Mouse (Mus musculus) left cerebral cortex, postnatal 4 days (tissue): ENCODE measurements around the gene Dlgap3. TPM values are rescaled to one million over a fixed set of nuclear protein-coding genes. Genes with fewer than 3 reads are reported as not detected.

Source experiments
- DNase-seq: peaks from one replicate; pipeline ENCODE4 v3.0.0-alpha.2; 2022
- intact Hi-C: fragments of 180-260 bp; cut with DNase I; formaldehyde crosslinking; loops from one replicate; pipeline ENCODE4 v1.15.1; 2025
- total RNA-seq, 2 experiments: library from RNA; stranded (reverse); gene quantifications; 2 replicates each; pipeline ENCODE4 v1.2.3; 2021

Dlgap3 gene
- total RNA-seq, 2 experiments from 2014 or later = 111 to 125 TPM

DNA sequence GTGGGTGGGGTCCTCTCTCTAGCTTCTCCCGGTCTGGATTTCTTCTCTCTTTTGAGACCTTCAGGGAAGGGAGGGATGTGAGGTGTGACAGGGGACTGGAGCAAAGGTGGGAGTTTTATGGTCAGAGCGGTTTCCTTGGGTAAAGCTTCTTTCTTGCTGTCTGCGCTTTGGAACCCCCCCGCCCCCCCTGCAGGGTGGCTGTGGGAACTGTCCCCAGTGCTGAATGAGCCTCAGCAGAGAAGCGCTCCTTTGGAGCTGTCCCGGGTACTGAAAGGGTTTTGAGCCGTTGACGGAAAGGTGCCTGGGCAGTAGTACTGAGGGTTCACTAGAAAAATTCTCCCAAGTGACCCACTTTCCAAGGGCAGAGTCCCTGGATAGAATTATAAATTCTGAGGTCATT lies 4.5 kb downstream of the Dlgap3 start:
- intact Hi-C loops = loop anchor here (5.0 kb wide), 1 partner anchor 64 kb away; no protein-coding TSS in a partner anchor
- DNase-seq = peak; percentile 53

DNA sequence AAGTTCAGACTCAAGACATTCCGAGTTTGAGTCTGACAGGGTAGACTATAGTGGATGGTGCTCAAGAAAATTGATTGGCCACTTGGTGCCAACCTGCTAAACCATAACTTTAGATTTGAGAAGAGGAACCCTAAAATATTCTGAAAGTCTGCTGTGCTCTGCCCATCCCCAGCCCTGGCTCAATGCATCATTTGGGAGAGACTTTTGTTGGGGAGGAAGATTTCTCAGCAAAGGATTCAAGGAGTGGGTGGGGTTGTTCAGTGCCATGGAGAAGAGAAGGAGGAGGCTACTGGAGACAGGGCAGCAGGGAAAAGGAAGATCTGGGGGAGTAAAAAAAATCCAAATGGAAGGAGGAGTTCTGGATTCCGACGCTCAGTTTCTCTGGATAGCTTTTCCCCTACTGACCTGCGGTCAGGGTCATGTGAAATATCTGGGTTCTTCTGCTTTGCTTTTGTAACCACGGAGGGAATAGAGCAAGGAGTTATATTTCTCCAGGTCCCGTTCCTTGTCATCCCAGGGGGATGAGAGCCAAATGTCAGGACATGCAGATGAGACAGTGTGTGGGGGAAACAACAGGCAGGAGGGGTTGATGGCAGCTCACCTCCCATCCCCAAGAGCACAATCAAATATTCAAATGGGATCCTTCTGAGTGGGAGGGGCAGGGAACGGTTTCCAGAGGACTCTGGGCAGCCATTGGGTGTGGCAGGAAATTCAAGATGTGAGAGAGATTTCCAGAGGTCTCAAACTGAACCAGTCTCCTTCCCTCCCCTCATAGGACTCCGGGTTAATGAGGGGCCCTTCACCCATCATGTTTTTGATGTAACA lies 5.3 kb downstream of the Dlgap3 start:
- DNase-seq = no peak
- intact Hi-C loops = loop anchor here (5.0 kb wide), 1 partner anchor 63 kb away; no protein-coding TSS in a partner anchor

DNA sequence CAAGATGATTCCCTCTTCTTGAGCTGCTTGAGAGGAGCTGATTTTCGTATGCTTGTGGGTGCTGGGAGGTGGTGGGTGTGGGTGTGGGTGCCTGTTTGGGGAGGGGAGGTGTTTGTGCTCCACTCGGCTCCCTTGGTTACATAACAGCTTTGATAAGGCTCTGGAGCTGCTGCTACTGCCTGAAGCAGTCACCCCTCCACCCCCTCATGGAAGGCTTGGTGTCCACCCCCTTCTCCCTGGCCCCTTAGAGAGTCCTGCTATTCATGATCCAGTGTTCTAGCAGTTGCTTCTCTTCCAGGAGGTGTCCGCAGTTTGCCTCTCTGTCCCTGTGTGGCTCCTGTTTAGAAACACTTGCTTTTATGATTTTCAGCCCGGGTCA lies 5.9 kb downstream of the Dlgap3 start:
- DNase-seq = no peak
- intact Hi-C loops = loop anchor here (5.0 kb wide), 1 partner anchor 62 kb away; no protein-coding TSS in a partner anchor

DNA sequence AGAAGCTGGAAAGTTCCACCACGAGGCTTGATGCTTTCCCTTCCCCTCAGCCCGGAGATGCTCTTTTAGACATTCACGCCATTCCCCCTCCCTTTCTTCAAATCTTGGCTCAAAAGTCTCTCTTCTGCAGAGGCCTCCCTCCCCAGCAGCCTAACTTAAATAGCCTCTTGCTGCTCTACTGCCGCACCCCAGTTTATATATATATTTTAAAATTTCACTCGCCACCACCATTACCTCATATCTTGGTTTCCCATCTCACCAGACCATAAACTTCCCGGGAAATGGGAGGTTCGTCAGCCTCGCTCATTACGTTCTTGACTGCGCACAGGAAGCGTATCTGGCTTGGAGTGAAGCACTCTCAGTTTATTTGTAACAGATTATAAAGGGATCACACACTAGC lies 9.0 kb downstream of the Dlgap3 start:
- no peak for DNase-seq
- intact Hi-C loops = no loop called here

DNA sequence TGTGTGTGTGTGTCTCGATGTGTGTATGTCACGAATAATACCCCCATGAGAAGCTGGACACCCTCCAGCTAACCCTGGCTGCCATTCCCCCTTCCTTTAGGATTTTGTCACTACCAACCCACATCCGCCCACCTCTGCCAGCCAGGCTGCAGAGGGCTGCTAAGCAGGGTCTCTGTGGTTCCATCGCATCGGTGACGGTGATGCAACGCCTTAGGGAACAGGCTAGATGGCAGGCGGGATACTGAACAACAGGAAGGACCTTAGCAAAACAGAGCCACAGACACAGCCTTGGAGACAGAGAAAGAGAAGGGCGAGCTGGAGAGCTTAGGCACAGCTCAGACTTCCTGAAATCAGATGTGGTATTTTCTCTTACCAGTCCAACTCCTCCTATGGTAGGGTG lies 9.7 kb downstream of the Dlgap3 start:
- DNase-seq = peak; percentile 20
- intact Hi-C loops = no loop called here

DNA sequence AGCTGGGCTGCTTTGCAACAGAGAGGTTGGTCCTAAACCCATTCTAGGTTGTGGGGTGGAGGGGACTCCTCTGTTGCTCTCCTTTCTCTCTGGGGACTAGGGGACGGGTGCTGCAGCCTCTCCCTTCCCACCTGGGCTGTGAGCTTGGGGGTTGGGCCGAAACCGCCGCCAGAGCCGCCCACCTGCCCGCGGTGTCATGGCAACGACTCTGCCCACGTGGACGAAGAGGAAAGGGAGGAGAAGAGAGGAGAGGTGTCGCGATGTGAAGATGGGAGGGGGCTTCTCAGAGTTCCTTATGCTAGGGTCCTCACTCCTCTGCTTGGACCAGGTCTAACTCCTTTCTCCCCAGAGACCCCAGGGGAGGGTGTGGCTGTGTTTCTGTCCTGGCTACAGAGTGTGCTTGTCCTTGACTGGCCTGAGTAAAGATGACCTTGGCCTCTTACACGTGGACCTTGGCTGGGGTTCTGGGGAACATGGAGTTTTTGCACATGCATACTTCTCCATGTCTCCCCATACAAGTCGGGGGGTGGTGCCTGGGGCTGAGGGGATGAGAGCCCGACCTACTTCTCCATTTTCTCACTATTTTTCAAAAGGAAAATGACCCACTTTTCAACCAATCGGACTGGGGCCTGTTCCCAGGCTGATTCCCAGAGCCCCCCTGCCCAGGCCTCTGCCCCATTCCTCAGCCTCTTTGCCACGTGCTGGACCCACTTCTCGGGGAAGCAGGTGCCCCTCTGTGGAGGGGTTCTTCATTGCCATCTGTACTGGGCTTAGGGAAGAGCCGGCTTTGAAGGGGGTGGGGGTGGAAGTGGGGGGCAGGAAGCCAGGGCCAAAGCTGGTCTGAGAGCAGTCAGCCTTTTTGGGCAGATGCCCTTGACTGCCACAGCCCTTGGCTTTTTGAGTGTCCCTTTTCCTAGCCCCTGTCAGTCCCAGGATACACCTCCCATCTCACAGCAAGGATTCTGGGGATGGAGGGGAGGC lies 10.8 kb downstream of the Dlgap3 start:
- intact Hi-C loops = no loop called here

DNA sequence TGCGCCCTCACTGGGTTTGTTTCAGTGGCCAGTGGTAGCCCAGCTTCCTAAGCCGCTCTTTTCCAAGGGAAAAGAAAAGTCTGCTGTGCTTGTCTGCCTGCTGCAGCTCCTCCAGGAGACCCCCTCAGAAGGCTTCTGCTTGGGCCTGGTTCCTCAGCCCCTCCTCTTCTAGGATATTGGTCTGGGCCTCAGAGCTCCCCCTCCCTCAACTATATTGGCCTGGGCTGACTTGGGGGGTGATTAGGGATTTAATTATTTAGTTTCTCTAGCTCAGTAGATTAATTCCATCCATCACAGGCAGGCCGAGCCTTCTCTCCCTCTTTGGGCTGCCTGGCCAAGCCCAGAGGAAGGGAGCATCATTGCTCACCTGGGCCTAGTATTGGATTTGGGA lies 11.4 kb downstream of the Dlgap3 start:
- intact Hi-C loops = no loop called here
- no peak for DNase-seq

More for the DNA sequence above, 10.8 kb downstream of the Dlgap3 start:
- DNase-seq = peak; percentile 31

DNA sequence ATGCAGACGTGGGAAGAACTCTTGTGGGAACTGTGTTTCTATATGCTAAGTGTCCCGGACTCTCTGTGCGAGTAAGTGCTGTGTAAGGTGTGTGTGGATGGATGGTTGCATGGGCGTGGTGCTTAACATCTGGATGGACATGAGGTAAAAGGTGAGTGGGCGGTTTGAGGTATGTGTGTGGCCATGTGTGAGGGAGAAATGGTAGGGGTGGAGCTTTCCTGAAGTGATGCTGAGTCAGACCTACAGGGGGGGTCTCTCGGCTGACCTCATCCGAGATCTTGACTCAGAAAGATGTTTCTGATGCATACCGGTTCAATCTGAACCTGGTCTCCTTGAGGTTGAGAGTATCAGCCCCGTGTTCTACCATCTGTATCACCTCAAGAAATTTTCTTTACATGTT lies 12.0 kb downstream of the Dlgap3 start:
- no peak for DNase-seq
- intact Hi-C loops = no loop called here

DNA sequence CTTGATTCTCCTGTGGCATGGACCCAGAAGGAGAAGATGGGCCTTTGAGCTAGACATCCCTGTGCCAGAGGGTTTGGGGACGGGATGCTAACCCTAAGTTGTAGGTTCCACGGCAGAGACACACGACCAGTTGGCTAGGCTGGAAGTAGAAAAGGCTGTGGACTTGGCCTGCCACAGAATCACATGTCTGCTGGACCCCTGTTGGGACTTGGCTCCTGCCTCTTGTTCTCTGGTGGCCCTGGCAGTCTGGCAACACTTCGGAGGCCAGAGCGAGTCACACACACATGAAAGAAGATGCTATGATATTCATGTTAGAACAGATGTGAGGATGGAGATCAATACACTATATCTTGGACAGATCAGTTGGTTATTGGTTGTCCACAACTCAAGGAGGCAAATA lies 14.9 kb downstream of the Dlgap3 start:
- DNase-seq = peak; percentile 89
- intact Hi-C loops = no loop called here

DNA sequence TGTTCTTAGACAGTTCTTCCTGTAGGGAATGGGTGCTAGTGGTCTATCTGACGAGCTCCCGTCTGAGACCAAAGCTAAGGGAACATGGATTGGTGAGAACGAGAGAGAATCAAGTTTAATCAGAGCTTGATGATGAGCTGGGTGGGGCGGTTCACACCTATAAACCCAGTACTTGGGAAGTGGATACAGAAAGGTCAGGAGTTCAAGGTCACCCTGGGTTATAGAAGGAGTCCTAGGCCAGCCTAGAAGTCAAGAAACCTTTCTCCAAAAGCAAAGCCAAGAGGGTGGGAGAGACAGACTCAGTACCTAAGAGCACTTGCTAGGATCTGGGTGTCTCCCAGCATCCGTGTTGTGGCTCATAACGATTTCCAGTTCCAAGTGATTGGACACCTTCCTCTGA lies 21.9 kb downstream of the Dlgap3 start:
- DNase-seq = no peak
- intact Hi-C loops = no loop called here

DNA sequence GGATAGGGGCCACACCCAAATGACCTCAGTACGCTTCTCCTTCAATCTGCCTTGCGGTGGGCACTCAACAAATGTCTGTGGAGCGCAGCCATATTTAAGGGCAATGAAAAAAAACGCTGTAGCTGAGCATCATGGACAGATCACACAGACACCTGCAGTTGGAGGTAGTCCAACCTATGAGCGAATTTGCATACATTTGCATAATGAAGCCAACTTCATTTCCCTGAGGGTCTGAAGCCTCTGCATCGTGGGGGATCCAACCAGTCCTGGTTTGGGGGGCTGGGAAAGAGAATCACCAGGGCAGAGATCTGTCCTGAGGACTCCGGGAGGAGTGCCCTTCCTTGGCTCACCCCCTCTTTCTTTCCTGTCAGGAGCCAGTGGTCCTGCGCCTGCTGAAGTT lies 23.7 kb downstream of the Dlgap3 start:
- intact Hi-C loops = no loop called here
- DNase-seq = peak; percentile 26

DNA sequence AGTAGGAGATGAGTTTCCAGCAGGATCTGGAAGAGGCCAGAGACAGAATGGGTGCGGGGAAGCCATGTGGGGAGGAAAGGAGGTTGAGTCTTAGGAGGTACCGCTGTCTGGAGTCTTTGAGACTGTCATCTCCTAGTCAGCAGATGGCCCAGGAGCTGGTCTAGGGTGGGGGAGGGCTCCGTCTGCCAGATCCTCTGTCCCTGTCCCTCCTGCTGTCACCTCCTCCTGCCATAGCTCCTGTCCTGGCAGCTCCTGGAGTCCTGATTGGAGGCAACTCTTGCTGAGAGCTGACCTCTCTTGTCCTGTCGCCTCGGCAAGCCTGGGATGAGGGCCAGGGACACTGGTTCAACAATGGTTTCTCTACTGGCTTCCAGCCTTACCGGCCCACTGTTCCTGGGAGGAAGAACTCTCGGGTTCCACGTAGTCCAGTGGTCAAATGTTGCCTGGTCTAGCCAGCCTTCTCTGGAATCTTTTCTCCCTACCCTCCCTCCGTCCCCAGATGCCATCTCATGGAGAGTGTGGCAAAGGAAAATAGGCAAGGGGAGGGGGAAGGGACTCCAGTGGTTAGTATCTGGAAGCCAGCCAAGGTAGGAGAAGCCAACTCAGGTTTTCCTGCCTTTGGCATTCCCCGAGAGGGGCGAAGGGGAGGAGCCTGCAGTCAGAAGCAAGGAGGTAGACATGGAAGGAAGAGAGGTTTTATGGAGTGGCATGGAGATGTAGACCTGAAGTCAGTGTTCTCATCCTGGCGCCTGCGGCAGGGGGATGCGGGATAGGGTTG lies 24.6 kb downstream of the Dlgap3 start:
- peak; percentile 89 for DNase-seq
- intact Hi-C loops = no loop called here

DNA sequence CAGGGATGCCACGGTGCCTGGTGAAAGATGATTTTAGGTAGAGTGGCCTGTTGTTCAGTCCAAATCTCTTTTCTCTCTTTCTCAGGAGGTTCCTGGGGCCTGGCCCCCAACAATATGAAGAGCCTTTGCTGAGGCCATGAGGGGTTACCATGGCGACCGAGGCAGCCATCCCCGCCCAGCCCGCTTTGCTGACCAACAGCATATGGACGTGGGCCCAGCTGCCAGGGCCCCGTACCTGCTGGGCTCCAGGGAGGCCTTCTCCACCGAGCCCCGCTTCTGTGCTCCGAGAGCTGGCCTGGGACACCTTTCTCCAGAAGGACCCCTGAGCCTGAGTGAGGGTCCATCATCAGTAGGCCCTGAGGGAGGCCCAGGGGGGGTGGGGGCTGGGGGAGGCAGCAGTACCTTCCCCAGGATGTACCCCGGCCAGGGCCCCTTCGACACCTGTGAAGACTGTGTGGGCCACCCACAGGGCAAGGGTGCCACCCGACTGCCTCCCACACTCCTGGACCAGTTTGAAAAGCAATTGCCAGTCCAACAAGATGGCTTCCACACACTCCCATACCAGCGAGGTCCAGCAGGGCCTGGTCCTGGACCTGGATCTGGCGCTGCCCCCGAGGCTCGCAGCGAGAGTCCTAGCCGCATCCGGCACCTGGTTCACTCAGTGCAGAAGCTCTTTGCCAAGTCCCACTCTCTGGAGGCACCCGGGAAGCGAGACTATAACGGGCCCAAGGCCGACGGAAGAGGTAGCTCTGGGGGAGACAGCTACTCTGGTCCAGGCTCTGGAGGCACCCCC lies 25.7 kb downstream of the Dlgap3 start:
- peak; percentile 76 for DNase-seq
- intact Hi-C loops = no loop called here

DNA sequence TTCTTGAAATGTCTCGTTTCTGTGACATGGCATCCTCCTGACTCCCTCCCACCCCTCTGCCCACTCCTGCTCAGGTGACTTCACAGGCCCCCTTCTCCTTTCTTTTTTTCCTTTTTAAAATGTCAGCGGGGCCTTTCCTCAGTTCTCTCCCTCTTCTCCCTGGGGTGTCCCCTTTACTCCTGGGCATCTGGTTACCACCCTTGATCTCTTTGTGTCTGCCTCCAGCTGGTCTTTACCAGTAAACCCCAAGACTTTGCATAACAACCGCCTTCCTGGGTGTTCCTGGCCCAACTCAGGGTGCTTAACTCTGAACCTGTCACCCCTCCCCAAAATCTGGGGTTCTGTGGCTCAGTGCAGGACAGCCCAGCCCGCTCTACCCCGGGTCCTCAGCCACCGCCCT lies 29.6 kb downstream of the Dlgap3 start:
- DNase-seq = no peak
- intact Hi-C loops = no loop called here

DNA sequence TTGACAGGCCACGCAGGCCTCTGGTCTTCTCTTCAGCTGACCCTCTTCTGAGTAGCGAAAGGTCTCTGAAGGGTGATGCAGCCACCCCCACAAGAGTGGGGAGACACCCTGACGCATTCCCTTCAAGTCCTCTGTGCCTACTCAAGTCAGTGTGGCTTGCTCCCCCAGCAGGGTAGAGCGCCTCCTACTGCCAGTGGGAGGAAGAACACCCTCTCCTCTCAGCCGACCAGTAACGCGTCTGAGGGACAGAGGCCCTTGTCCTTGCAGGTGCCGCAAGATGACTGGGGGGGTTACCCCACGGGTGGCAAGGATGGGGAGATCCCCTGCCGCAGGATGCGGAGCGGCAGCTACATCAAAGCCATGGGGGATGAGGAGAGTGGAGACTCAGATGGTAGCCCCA lies 30.4 kb downstream of the Dlgap3 start:
- DNase-seq = no peak
- intact Hi-C loops = no loop called here

DNA sequence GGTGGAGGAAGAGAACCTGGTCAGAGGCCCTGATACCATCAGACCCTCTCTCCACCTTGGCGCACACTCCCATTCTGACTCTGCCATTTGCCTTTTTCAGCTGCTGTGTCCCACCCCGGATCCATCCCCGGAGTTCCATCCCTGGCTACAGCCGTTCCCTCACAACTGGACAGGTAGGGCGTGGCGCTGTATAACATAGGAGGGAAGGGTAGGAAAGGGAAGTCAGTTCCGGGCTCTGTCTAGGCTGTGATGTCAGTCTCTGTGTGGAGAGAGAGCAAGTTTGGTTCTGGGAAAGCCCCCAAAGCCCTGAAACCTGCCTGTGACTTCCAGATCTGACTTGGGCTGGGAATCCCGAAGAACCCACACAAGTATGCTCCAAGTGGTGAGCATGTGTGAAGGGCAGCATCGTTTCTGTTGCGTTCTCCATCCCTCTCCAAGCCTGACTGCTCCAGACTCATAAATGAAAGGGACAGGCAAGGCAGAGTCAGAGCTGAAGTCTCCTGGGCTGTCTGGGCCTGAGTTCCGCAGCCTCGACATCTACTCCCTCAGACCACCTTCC lies 31.2 kb downstream of the Dlgap3 start:
- DNase-seq = no peak
- intact Hi-C loops = no loop called here

DNA sequence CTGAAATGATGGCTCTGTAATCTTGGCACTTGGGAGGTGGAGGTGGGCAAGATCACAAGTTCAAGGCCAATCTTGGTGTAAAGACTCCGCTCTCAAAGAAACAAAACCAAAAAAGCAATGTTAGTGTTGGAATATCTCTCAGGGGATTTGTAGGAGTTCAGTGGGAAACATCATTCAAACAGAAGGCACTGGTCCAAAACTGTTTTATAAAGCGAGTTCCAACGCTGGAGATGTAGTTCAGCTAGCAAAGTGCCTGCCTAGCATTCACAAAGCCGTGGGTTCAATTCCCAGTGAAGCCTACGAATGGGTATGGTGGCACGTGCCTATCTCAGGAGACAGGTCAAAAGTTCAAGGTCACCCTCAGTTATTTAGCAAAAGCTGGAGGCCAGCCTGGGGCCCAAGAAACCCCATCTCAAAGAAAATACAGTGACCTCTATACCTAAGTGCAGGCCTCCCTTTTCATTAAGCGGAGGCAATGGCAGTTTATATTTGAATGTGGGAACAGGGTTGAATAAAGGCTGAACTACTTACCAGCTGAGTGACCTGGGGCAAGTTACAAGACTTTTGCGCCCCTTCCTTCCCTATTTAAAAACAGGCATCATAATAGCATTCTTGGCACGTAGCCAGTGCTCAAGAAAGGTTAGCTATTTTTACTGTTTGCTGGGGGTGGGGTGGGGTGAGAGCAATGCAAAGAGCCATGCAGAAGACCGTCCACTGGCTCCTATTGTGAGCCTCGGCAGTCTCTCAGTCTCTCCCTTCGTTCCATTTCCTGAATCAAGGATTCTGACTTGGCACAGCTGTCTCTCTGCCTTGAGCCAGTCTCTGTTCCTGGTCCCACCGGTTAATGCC lies 32.0 kb downstream of the Dlgap3 start:
- intact Hi-C loops = no loop called here
- no peak for DNase-seq

DNA sequence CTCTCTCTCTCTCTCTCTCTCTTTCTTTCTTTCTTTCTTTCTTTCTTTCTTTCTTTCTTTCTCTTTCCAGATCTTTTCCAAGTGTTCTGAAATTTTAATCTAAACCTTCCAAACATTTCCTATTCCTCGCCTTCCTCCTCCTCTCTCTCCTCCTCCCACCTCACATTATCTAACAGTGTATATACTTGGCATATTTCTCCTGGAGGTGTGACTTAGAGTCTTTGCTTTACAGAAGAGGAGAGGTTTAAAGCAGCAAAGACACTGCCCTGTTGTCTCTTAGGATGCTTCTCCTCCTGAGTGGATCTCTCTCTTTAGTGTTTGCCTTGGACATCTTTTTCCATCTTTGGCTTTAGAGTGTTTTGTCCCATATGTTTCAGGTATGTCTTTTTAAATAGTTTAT lies 34.1 kb downstream of the Dlgap3 start:
- DNase-seq = no peak
- intact Hi-C loops = no loop called here

DNA sequence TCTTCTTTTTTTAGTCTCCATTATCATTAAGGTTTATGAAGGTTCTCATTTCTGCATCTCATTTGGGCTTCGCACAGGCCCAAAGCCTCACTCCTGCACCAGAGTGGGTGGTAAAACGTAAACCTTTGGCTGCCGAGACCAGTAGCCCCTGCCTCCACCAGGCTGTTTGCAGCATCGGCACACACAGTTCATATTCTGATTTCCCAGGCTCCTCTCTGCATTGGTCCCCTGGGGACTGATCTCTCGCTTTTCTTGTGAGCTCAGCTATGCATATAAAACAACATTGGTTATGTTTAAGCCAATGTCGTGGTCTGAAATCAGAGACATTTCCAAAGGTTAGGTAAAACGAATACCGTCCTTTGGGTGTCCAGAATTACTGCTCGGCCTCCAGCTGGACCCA lies 42.3 kb downstream of the Dlgap3 start:
- intact Hi-C loops = no loop called here
- DNase-seq = no peak
